Mouse (Mus musculus) ES-E14 (cell line): Measurements from ENCODE around the gene Mrpl12. TPM values are rescaled to one million over a fixed set of nuclear protein-coding genes. Genes with fewer than 3 reads are reported as not detected.
A peak's percentile ranks its signal among the peaks of the same experiment; 100 is the strongest.

ENCODE experiments used
- DNase-seq: peaks from one replicate; pipeline ENCODE4 v3.0.0-alpha.2; 2013; ENCODE audit warnings: low read depth, low spot score
- H3K27ac ChIP-seq: 2 replicates; pipeline ENCODE4 v1.5.1; 2012; ENCODE audit warnings: low read depth, mild to moderate bottlenecking, low read length, moderate library complexity, mixed read lengths; ENCODE audit not compliant: poor library complexity, insufficient read depth, severe bottlenecking
- H3K36me3 ChIP-seq: 2 replicates; pipeline ENCODE4 v1.6.1; 2012; ENCODE audit warnings: mild to moderate bottlenecking, low read length, moderate library complexity, mixed read lengths; ENCODE audit not compliant: control insufficient read depth, poor library complexity, insufficient read depth, severe bottlenecking
- H3K4me1 ChIP-seq, 2 experiments: fragments of 150-350 bp in 1 of 2; sonication (generic) in 1 of 2; 2 replicates each; pipeline ENCODE4 v1.6.1; 2012; ENCODE audit warnings: low read length in 2 of 2, mild to moderate bottlenecking in 1 of 2, mixed read lengths in 1 of 2; ENCODE audit not compliant: control insufficient read depth in 2 of 2, insufficient read depth in 2 of 2, poor library complexity in 1 of 2
- H3K4me3 ChIP-seq, 2 experiments: fragments of 150-350 bp in 1 of 2; sonication (generic) in 1 of 2; 2 replicates each; pipeline ENCODE4 v1.5.1; 2012; ENCODE audit warnings: low read length in 2 of 2, low read depth in 1 of 2, mild to moderate bottlenecking in 1 of 2, mixed read lengths in 1 of 2; ENCODE audit not compliant: insufficient read depth in 1 of 2, poor library complexity in 1 of 2, severe bottlenecking in 1 of 2
- H3K9ac ChIP-seq: 2 replicates; pipeline ENCODE4 v1.6.1; 2012; ENCODE audit warnings: low read depth, mild to moderate bottlenecking, low read length, mixed read lengths; ENCODE audit not compliant: poor library complexity, insufficient read depth, severe bottlenecking
- H3K9me3 ChIP-seq: fragments of 150-350 bp; sonication (generic); 2 replicates; pipeline ENCODE4 v1.6.1; 2012; ENCODE audit warnings: low read depth, mild to moderate bottlenecking, low read length; ENCODE audit not compliant: control insufficient read depth, insufficient read depth
- CHD2 ChIP-seq: IDR thresholded peaks from 2 replicates; pipeline ENCODE4 v1.6.1; 2014; ENCODE audit warnings: mild to moderate bottlenecking, low read depth, low read length, inconsistent platforms
- HCFC1 ChIP-seq: IDR thresholded peaks from 2 replicates; pipeline ENCODE4 v1.6.1; 2012; ENCODE audit warnings: low read length, inconsistent platforms, borderline replicate concordance; ENCODE audit not compliant: insufficient read depth
- MAFK ChIP-seq: IDR thresholded peaks from 2 replicates; pipeline ENCODE4 v1.6.1; 2014; ENCODE audit warnings: mild to moderate bottlenecking, low read depth, low read length, inconsistent platforms; ENCODE audit not compliant: insufficient read depth
- ZC3H11A ChIP-seq: IDR thresholded peaks from 2 replicates; pipeline ENCODE4 v1.6.1; 2012; ENCODE audit warnings: low read depth, mild to moderate bottlenecking, inconsistent platforms, low read length, borderline replicate concordance
- ZNF384 ChIP-seq: IDR thresholded peaks from 2 replicates; pipeline ENCODE4 v1.6.1; 2012; ENCODE audit warnings: low read depth, low read length, inconsistent platforms
- in situ Hi-C, 2 experiments: fragments of 600-800 bp; cut with MboI; formaldehyde crosslinking; loops; one replicate each; pipeline ENCODE4 v1.15.1; 2025; ENCODE audit warnings: low sequenced_read_pairs in 2 of 2, inconsistent platforms in 1 of 2; ENCODE audit not compliant: unreplicated experiment in 2 of 2
- total RNA-seq: library from RNA; depleted of rRNA; stranded (reverse); fragments of 300-350 nt; gene quantifications from 2 replicates; pipeline ENCODE4 v1.2.3, GENCODE M21; 2012

Mrpl12 gene
- total RNA-seq, 1 experiment: 136 TPM

DNA sequence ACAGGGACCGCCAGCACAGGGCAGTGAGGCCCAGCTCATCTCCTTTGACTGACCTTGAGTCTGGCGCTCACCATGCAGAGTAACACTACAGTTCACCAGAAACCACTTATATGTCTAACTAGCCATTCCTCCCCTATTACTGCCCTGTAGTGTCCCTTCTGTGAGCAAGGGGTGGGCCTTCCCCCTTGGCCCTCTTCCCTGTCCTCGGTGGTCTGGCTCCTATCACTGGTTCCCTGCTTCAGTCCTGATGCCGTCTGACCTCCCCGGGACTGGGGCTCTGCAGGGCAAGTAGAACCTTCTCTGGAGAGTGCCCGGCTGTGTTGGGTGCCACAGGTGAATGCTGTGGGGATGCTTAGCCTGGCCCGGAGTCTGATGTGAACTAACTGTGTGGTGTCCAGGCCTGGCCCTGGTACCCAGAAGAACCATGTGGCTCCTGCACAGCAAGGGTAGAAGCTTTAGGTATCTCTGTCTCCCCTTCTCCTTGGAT lies 922 bp upstream of the Mrpl12 start:
- peaks cover 48% of the 10 kb centered on the region for H3K36me3 ChIP-seq

DNA sequence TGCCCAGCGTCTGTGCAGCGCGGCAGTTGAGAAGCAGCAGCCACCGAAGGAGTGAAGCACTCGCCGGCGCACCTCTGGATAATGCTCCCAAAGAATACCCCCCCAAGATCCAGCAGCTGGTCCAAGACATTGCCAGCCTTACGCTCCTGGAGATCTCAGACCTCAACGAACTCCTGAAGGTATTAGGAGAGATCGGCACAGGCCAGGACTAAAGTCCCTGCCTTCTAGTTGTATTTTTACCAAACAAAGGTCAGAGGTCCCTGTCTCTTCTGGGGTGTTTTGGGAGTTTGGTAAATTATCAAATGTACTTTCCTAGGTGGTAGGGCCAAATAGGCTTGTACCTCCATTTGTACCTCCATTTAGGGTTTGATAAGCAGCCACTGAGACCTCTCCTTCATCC lies 838 bp downstream of the Mrpl12 start:
- Histone ChIP-seq H3K9ac (peak overlapping the region; percentile 96), H3K4me3 (peak overlapping the region; percentile 84 to 94), H3K9me3 (no peaks in the 10 kb centered on the region), H3K27ac (peak overlapping the region; percentile 69; the same call in 1 of the 2 replicates), H3K4me1 (peaks cover 3 to 9% of the 10 kb centered on the region in 2 experiments; a peak in 2 of 4 replicates), H3K36me3 (peaks cover 41% of the 10 kb centered on the region)
- DNase-seq: no peak
- TF ChIP-seq HCFC1 (no peak), MAFK (no peak), ZC3H11A (no peak), CHD2 (no peak), ZNF384 (no peak)
- in situ Hi-C loops: no loop called here

More for the DNA sequence above, 922 bp upstream of the Mrpl12 start:
- Histone ChIP-seq H3K9ac (peak overlapping the region; percentile 4; the same call in 1 of the 2 replicates), H3K27ac (no peak overlapping the region; the same call in 1 of the 2 replicates), H3K9me3 (no peaks in the 10 kb centered on the region), H3K4me1 (peaks cover 3 to 5% of the 10 kb centered on the region in 2 experiments; a peak in 2 of 4 replicates), H3K4me3 (peak overlapping the region; percentile 84 to 94; a peak in 3 of 4 replicates)
- no peak for TF ChIP-seq ZC3H11A
- no peak for TF ChIP-seq HCFC1
- no peak for TF ChIP-seq MAFK
- no peak for TF ChIP-seq CHD2
- no peak for TF ChIP-seq ZNF384
- no peak for DNase-seq
- in situ Hi-C loops: no loop called here

DNA sequence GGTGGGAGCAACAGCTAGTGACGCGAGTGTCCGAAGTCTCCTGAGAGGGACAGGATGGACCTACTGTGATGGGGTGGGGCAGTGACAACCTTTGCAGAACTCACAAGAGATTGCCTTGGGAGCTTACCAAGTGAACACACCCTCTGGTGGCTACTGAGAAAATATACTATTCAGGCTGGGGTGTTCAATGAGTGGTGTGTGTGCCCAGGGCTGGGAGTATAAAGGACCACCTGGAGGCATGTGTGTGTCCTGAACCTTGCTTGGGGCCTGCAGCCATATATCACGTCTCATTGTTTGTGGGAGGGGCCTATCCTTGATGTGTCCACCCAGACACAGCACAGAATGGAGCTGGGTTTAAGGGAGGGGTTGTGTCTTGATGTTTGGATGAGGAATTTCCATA lies 4.1 kb downstream of the Mrpl12 start:
- H3K4me1 ChIP-seq: peaks cover 6 to 17% of the 10 kb centered on the region in 2 experiments; a peak in 2 of 4 replicates
- H3K4me3 ChIP-seq: no peak overlapping the region
- DNase-seq: no peak
- H3K27ac ChIP-seq: no peak overlapping the region
- H3K9ac ChIP-seq: no peak overlapping the region
- TF ChIP-seq MAFK (no peak), ZNF384 (no peak), CHD2 (no peak), ZC3H11A (no peak), HCFC1 (no peak)
- in situ Hi-C loops: no loop called here
- no peaks in the 10 kb centered on the region for H3K9me3 ChIP-seq
- H3K36me3 ChIP-seq: peaks cover 34% of the 10 kb centered on the region

DNA sequence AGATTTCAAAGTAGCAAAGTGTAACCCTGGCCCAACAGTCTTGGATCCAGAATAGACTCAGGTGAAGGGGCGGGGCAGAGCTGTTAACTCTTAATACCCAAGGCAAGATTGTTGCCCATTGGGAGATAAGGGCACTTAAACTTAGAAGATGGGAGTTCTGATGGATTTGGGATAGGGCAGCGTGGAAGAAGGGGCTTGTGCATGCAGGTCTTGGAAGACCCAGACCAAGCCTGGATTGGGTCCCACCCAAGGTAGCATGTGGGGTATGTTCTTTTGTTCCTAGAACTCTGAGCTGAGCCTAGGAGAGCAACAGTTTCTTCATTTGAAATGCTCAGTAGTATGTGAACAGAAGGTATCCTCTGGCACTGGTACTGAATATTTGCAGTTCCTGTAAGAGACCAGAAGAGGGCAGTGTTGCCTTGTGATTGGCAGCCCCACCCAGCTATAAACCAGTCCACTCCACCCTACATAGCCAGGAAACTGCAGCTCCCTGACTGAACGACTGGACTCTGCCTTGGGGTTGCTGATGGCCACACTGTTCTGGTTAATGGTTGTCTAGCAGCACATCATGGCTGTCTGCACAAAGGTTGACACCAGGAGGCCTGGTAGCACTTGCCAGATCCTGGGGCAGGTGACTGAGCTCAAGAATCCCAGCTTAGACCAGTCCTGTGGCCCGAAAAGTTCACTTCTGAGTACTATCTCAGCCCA lies 4.8 kb downstream of the Mrpl12 start:
- H3K4me1 ChIP-seq: peaks cover 3 to 17% of the 10 kb centered on the region in 2 experiments; a peak in 1 of 4 replicates
- H3K4me3 ChIP-seq: no peak overlapping the region
- in situ Hi-C loops: no loop called here
- H3K9me3 ChIP-seq: no peaks in the 10 kb centered on the region
- no peak overlapping the region for H3K27ac ChIP-seq
- TF ChIP-seq ZC3H11A: peak; percentile 30; the same call in 1 of the 2 replicates
- no peak for TF ChIP-seq MAFK
- H3K9ac ChIP-seq: no peak overlapping the region
- H3K36me3 ChIP-seq: peaks cover 34% of the 10 kb centered on the region
- DNase-seq: peak; percentile 66
